ENCODE assay signal across 8 mouse cellular contexts in the genomic region with DNA sequence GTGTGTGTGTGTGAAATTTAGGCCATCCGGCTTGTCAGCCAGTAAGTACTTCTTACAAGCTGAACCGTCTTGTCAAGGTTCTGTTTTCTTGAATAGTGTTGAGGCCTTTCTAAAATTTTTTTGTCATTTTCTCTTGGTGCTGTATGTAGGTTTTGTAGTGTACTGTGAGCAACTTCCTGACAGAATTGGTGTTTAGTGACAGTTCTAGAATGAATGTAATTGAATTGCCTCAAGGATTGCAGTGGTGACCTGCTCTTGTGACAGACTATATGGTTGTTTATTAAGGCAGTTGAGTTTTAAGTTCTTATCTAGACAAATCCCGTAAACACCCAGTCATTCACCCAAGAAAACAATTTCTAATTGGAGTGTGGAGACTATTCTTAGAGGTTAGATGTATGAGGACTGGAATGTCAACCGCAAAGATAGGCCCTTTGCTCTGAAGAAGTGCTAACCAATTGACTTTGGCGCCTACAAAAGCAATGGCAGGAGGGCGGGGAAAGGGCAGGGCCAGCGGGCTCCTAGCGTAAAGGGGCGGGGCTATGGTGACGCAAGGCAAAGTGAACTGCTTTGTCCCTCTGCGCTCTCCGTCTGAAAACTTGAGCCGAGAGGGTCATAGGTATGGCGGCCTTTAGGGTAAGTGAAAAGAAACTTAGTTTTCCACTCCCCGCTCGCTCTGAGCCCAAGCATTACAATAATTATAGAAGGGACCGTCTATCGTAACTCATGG. TPM values are rescaled to one million over a fixed set of nuclear protein-coding genes. Genes with fewer than 3 reads are reported as not detected.
A peak's percentile ranks its signal among the peaks of the same experiment; 100 is the strongest.
DNase-seq lines count a peak whose midpoint lies in the region; ATAC-seq and TF ChIP-seq lines count a peak whose summit lies in the region.

A gene (plus strand): TSS at position 531 of the 727 bp plus-strand sequence.

- TF ChIP-seq CTCF in CH12.LX (conservative IDR thresholded peaks at IDR 0.05 in 1 of 2, IDR thresholded peaks at IDR 0.05 in 1 of 2; ENCODE audit: low read depth in 2 of 2, low read length in 2 of 2), result no peak

- H3K4me2 ChIP-seq in CH12.LX (ENCODE audit: insufficient read depth, low read depth, poor library complexity, severe bottlenecking), result peak within 1 kb of the TSS; percentile 44; the same call in 1 of the 2 replicates
- H3K4me2 ChIP-seq in forebrain, embryonic 11.5 days (ENCODE audit: low read depth, low read length, severe bottlenecking), result peak within 1 kb of the TSS; percentile 38
- peak within 1 kb of the TSS; percentile 65 for H3K4me2 ChIP-seq in heart, embryonic 16.5 days (ENCODE audit: low read depth, low read length)
- peak within 1 kb of the TSS; percentile 46 for H3K4me2 ChIP-seq in liver, embryonic 15.5 days
- H3K4me2 ChIP-seq in neural tube, embryonic 12.5 days (replicated peaks), result peak within 1 kb of the TSS; percentile 50

- peak; percentile 66 for TF ChIP-seq POLR2A in CH12.LX (IDR thresholded peaks at IDR 0.05; ENCODE audit: low read depth, low read length)

- peaks cover 0 to 6% of the 10 kb centered on the region in 2 experiments for H3K36me3 ChIP-seq in CH12.LX (replicated peaks in 1 of 2; ENCODE audit: control insufficient read depth in 1 of 2, insufficient read depth in 1 of 2, low read length in 1 of 2)
- no peaks in the 10 kb centered on the region for H3K36me3 ChIP-seq in forebrain, embryonic 11.5 days (ENCODE audit: control insufficient read depth, insufficient read depth, low read length)
- H3K36me3 ChIP-seq in heart, embryonic 16.5 days (ENCODE audit: control insufficient read depth, insufficient read depth), result no peaks in the 10 kb centered on the region
- H3K36me3 ChIP-seq in liver, embryonic 15.5 days (replicated peaks), result no peaks in the 10 kb centered on the region
- no peaks in the 10 kb centered on the region for H3K36me3 ChIP-seq in neural tube, embryonic 12.5 days

- in situ Hi-C loops in CH12.LX (cut with MboI; ENCODE audit: low pct_ligation_motif_present, low pct_unique_long_range_greater_than_20kb, low sequenced_read_pairs), result no loop called here

- H3K4me3 ChIP-seq in CH12.LX (replicated peaks in 1 of 3; ENCODE audit: low read depth in 2 of 3, low read length in 2 of 3, poor library complexity in 1 of 3), result peak within 1 kb of the TSS; percentile 60 to 74 (median 70)
- peak within 1 kb of the TSS; percentile 39 for H3K4me3 ChIP-seq in forebrain, embryonic 11.5 days (ENCODE audit: low read depth, low read length)
- peak within 1 kb of the TSS; percentile 76 for H3K4me3 ChIP-seq in heart, embryonic 16.5 days (ENCODE audit: low read length)
- peak within 1 kb of the TSS; percentile 66 for H3K4me3 ChIP-seq in liver, embryonic 15.5 days (replicated peaks)
- peak within 1 kb of the TSS; percentile 48 for H3K4me3 ChIP-seq in neural tube, embryonic 12.5 days

- no peak within 1 kb of the TSS for H3K27ac ChIP-seq in CH12.LX (ENCODE audit: insufficient read depth, low read depth)
- H3K27ac ChIP-seq in forebrain, embryonic 11.5 days (ENCODE audit: low read depth, low read length), result no peak within 1 kb of the TSS
- peak within 1 kb of the TSS; percentile 71 for H3K27ac ChIP-seq in heart, embryonic 16.5 days (ENCODE audit: low read length)
- H3K27ac ChIP-seq in liver, embryonic 15.5 days (replicated peaks), result no peak within 1 kb of the TSS
- no peak within 1 kb of the TSS for H3K27ac ChIP-seq in neural tube, embryonic 12.5 days

- dilution Hi-C loops in CH12.LX (cut with MboI; ENCODE audit: extremely low pct_ligation_motif_present, extremely low pct_unique_long_range_greater_than_20kb, low sequenced_read_pairs), result no loop called here

- no peaks in the 10 kb centered on the region for H3K79me2 ChIP-seq in CH12.LX (replicated peaks; ENCODE audit: control insufficient read depth, extremely low read depth, insufficient read depth, poor library complexity, severe bottlenecking)

- no peak for TF ChIP-seq EP300 in CH12.LX (IDR thresholded peaks at IDR 0.05; ENCODE audit: low read length)

- H3K4me1 ChIP-seq in CH12.LX (ENCODE audit: control insufficient read depth in 1 of 2, insufficient read depth in 2 of 2), result peaks cover 0 to 4% of the 10 kb centered on the region in 2 experiments; a peak in 1 of 4 replicates
- no peaks in the 10 kb centered on the region for H3K4me1 ChIP-seq in forebrain, embryonic 11.5 days (replicated peaks; ENCODE audit: control insufficient read depth, insufficient read depth, low read length)
- no peaks in the 10 kb centered on the region for H3K4me1 ChIP-seq in heart, embryonic 16.5 days (ENCODE audit: control insufficient read depth, insufficient read depth, low read length)
- H3K4me1 ChIP-seq in liver, embryonic 15.5 days (replicated peaks), result no peaks in the 10 kb centered on the region; the same call in 1 of the 2 replicates
- no peaks in the 10 kb centered on the region for H3K4me1 ChIP-seq in neural tube, embryonic 12.5 days

- TF ChIP-seq RAD21 in CH12.LX (IDR thresholded peaks at IDR 0.05; ENCODE audit: low read depth, low read length), result no peak

- DNase-seq in CH12.LX (ENCODE audit: extremely low read depth), result peak; percentile 83
- DNase-seq in c-Kit-positive CD71-positive TER-119-negative erythroid progenitor cells, embryonic 14.5 days (ENCODE audit: low read depth), result peak; percentile 70
- peak; percentile 84 for DNase-seq in forebrain, embryonic 11.5 days (ENCODE audit: low spot score)
- DNase-seq in kidney, postnatal 36 days, result peak; percentile 87 to 91
- DNase-seq in telencephalon, adult 2 months (ENCODE audit: low read depth, low spot score), result peak; percentile 72

- WGBS in forebrain, embryonic 11.5 days, result 33% methylated on average over 18 of the region's 18 CpGs
- WGBS in heart, embryonic 16.5 days, result 20% methylated on average over 18 of the region's 18 CpGs
- WGBS in liver, embryonic 15.5 days (ENCODE audit: insufficient replicate concordance), result 24% methylated on average over 18 of the region's 18 CpGs
- 24% methylated on average over 18 of the region's 18 CpGs for WGBS in neural tube, embryonic 12.5 days

- ATAC-seq in forebrain, embryonic 11.5 days (replicated peaks; ENCODE audit: low FRiP score), result peak; percentile 98
- peak; percentile 99 for ATAC-seq in heart, embryonic 16.5 days (replicated peaks; ENCODE audit: extremely low read depth, insufficient read depth, low FRiP score)
- peak; percentile 98 for ATAC-seq in liver, embryonic 15.5 days (ENCODE audit: insufficient read depth)
- ATAC-seq in neural tube, embryonic 12.5 days (ENCODE audit: low FRiP score, low read depth), result peak; percentile 98

- H3K9me3 ChIP-seq in CH12.LX (replicated peaks; ENCODE audit: low read length), result no peaks in the 10 kb centered on the region
- H3K9me3 ChIP-seq in forebrain, embryonic 11.5 days (ENCODE audit: control insufficient read depth, low read length), result no peaks in the 10 kb centered on the region
- no peaks in the 10 kb centered on the region for H3K9me3 ChIP-seq in heart, embryonic 16.5 days (replicated peaks; ENCODE audit: control insufficient read depth, low read length)
- no peaks in the 10 kb centered on the region for H3K9me3 ChIP-seq in liver, embryonic 15.5 days (replicated peaks)
- H3K9me3 ChIP-seq in neural tube, embryonic 12.5 days, result no peaks in the 10 kb centered on the region

- H3K9ac ChIP-seq in CH12.LX (ENCODE audit: insufficient read depth, low read depth), result peak within 1 kb of the TSS; percentile 97
- peak within 1 kb of the TSS; percentile 56 for H3K9ac ChIP-seq in forebrain, embryonic 11.5 days (ENCODE audit: low read length)
- peak within 1 kb of the TSS; percentile 80 for H3K9ac ChIP-seq in heart, embryonic 16.5 days (ENCODE audit: low read length)
- peak within 1 kb of the TSS; percentile 58 for H3K9ac ChIP-seq in liver, embryonic 15.5 days
- peak within 1 kb of the TSS; percentile 49 for H3K9ac ChIP-seq in neural tube, embryonic 12.5 days

- no peaks in the 10 kb centered on the region for H3K27me3 ChIP-seq in CH12.LX (replicated peaks)
- H3K27me3 ChIP-seq in forebrain, embryonic 11.5 days (ENCODE audit: control insufficient read depth, insufficient read depth, low read length), result no peaks in the 10 kb centered on the region
- no peaks in the 10 kb centered on the region for H3K27me3 ChIP-seq in heart, embryonic 16.5 days (ENCODE audit: control insufficient read depth, insufficient read depth, low read length)
- no peaks in the 10 kb centered on the region for H3K27me3 ChIP-seq in liver, embryonic 15.5 days
- no peaks in the 10 kb centered on the region for H3K27me3 ChIP-seq in neural tube, embryonic 12.5 days (replicated peaks)

TF ChIP-seq in CH12.LX, 34 proteins besides CTCF, POLR2A, EP300 and RAD21:
- no peak for TF ChIP-seq MAFK (IDR thresholded peaks at IDR 0.05; ENCODE audit: insufficient replicate concordance, low read length)
- no peak for TF ChIP-seq MAZ (IDR thresholded peaks at IDR 0.05; ENCODE audit: low read depth, low read length)
- TF ChIP-seq NELFE (IDR thresholded peaks at IDR 0.05; ENCODE audit: low read depth, low read length), result 0 out of 2 replicates have a peak, but pooled peaks have one; percentile 20
- TF ChIP-seq CHD2 (IDR thresholded peaks at IDR 0.05; ENCODE audit: low read length), result no peak
- peak; percentile 72 for TF ChIP-seq HCFC1 (IDR thresholded peaks at IDR 0.05; ENCODE audit: low read depth, low read length)

RNA-seq across cellular contexts. Expression of the gene that starts here (rescaled TPM):
- total RNA-seq in CH12.LX (2012; rRNA removed), result 27.6 and 27.9 TPM in 2 replicates
- 58.0 and 69.7 TPM in 2 replicates for total RNA-seq in CH12.LX (2014; rRNA removed)
- 28.0 and 31.3 TPM in 2 replicates for polyA plus RNA-seq in CH12.LX (2012; ENCODE audit: insufficient read length, low read depth)
- 61.7 and 62.6 TPM in 2 replicates for polyA plus RNA-seq in forebrain, embryonic 11.5 days (2014; fragmentation: Nextera tagmentation; extraction: Ambion mirVana)
- polyA plus RNA-seq in heart, embryonic 16.5 days (2015; fragmentation: Nextera tagmentation; extraction: Ambion mirVana), result 84.4 and 87.8 TPM in 2 replicates
- 21.6 and 21.8 TPM in 2 replicates for polyA plus RNA-seq in liver, embryonic 15.5 days (2015; fragmentation: Nextera tagmentation; extraction: Ambion mirVana)
- polyA plus RNA-seq in neural tube, embryonic 12.5 days (2016; fragmentation: Nextera tagmentation; extraction: Ambion mirVana), result 43.5 and 44.0 TPM in 2 replicates
